Mouse (Mus musculus) layer of hippocampus, postnatal 14 days (tissue): ENCODE measurements around the gene Fblim1. TPM values are rescaled to one million over a fixed set of nuclear protein-coding genes. Genes with fewer than 3 reads are reported as not detected.
A peak's percentile ranks its signal among the peaks of the same experiment; 100 is the strongest.
"Not testable (repeated sequence)": the region's sequence is repeated elsewhere in the genome, so short reads cannot be mapped to it uniquely, and the experiment has no call there.

Experiments
- DNase-seq, 2 experiments: peaks; one replicate each; pipeline ENCODE4 v3.0.0; 2021 to 2022; ENCODE audit warnings: low spot score in 2 of 2, mixed read lengths in 1 of 2
- total RNA-seq, 2 experiments: library from RNA; stranded (reverse); gene quantifications; 2 replicates each; pipeline ENCODE4 v1.2.3; 2021

Fblim1 gene
- total RNA-seq, 2 experiments from 2014 or later = 2.4 TPM

DNA sequence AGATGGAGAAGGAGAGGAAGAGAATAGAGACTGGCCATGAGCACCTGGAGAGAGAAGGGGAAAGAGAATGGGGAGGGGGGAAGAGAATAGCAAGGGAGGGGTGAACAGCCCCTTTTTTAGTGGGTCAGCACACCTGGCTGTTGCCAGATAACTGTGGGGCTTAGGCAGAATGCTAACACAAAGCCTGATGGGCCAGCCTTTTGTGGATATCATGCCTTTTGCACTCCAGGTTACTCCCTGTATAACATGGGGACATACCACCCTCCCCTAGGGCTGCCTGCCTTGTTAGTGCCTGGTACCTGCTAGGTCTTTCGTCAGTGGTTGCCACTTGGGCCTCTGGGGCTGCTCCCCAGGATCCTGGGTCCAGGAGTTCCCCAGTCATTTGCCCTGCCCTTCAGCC is 35.1 kb downstream of the Fblim1 start:
- no peak for DNase-seq

DNA sequence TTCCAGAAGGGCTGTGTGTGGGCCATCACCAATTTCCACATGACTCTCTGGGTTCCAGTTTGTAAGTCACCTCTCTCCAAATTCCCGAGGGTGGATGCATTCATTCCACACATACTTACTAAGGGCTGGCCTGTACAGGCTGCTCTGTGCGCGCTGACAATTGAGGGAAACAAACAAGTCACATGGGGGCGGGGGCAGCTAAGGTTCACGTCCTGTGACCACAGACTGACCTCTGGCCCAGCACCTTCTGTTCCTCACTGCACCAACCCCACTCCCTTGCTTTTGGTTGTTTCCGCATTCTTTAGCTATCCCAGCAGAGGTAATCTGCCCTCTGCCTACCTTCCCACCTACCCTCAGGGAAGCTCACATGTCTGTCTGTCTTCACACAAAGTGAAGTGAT is 35.9 kb downstream of the Fblim1 start:
- no peak for DNase-seq

DNA sequence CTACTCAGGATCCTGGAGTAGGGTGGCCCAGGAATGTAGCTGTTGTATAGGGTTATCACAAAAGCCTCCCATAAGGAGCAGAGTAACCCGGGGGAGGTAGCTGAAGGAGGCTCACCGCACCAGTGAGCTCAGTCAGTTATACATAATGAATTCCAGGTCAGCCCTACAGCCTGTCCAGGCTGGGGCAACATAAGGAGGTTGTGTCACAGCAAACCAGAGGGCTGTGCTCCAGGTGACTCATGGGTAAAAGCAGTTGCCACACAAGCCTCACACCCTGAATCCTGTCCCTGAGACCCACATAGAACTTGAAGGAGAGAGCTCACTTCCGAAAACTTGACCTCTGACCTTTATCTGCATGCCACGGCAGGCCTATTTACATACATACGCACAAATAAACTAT is 36.9 kb downstream of the Fblim1 start:
- no peak for DNase-seq

DNA sequence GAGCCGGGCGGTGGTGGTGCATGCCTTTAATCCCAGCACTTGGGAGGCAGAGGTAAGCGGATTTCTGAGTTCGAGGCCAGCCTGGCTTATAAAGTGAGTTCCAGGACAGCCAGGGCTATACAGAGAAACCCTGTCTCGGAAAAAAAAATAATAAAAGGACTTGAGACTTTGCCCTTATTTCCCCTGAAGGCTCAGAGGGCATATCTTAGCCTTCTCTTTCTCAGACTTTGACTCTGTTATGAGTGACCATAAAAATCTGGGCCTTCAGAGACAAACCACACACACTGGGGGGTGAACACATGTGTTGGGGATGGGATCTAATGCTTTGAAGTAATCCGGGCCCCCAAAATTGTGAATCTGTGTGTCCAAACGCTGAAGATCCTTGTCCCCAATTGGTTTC is 38.7 kb downstream of the Fblim1 start:
- not testable (repeated sequence) for DNase-seq

DNA sequence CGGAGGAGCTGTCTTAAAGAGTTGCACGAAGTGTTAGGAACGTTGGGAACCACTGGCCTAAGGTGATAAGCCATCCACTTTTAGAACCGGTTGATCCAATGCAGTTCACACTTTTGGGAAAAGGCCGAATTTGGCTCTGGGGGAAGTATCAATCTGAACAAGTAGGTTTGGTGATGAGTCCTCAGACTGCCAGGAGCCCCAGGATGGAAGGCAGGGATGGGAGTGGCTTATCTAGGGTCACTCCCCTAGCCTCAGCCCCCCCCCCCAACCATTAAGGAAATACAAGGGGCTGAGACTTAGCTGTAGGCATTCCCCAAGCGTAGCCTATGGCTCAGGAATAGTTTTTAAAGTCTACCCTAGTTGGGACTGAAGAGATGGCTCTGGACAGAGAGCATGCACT is 39.7 kb downstream of the Fblim1 start:
- DNase-seq = no peak

DNA sequence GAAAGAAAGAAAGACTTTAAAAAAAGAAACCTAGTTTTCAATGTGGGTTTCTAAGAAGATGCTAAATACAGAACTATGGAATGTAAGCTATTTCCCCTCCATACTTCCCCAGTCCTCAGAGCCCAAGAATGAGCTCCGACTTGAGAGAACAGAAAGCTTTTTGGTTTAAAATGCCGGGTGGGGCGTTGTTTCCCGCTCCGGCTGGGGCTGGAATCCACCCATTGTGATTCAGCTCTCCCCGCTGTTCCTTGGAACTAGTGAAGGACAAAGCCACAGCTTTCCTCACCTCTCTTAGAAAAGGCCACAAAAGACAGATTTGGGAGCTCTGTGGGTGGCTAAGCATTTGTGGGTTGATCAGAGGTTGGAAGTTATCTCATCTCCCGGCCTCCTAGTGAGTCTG is 40.6 kb downstream of the Fblim1 start:
- DNase-seq = no peak

DNA sequence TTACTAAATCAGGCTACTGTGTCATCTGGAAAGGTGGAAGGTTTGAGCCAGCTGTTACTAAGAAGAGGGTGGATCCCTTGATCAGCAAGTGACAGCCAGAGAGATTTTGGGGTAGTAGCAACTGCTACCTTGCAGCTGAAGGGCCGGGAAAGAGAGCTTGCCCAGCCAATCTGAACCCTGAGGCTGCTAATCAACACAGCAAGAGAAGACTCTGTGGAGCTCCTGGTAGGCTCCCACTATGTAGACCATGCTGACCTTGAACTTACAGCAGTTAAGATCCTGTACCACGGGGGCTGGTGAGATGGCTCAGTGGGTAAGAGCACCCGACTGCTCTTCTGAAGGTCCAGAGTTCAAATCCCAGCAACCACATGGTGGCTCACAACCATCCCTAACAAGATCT is 41.2 kb downstream of the Fblim1 start:
- DNase-seq = no peak

DNA sequence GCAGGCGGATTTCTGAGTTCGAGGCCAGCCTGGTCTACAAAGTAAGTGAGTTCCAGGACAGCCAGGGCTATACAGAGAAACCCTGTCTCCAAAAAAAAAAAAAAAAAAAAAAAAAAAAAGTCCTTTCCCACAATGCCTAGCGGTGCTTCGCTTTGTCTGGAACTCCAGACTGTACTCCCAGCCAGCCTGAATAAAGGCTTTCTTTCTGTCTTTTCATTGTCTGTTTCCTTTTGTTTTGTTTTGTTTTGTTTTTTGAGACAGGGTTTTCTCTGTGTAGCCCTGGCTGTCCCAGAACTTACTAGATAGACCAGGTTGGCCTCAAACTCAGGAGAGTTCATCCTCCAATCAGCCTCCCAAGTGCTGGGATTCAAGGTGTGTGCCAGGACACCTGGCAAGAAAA is 41.7 kb downstream of the Fblim1 start:
- DNase-seq = no peak

DNA sequence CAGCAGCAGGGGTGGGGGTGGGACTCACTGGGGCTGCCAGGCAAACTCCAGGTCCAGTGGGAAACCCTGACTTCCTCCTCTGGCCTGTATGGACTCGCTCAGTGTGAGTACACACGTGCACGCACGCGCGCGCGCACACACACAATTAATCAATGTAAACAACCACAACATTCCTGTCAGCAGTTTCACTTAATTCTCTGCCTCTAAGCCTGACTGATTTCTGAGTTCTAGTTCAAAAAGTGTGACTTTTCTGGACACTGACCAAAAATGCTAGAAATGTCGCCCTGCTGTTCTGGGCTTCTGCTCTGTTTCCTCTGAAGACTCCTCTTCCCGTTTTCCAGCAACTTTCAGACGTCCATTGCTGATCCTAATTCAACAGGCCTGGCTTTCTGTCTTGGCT is 43.6 kb downstream of the Fblim1 start:
- no peak for DNase-seq

DNA sequence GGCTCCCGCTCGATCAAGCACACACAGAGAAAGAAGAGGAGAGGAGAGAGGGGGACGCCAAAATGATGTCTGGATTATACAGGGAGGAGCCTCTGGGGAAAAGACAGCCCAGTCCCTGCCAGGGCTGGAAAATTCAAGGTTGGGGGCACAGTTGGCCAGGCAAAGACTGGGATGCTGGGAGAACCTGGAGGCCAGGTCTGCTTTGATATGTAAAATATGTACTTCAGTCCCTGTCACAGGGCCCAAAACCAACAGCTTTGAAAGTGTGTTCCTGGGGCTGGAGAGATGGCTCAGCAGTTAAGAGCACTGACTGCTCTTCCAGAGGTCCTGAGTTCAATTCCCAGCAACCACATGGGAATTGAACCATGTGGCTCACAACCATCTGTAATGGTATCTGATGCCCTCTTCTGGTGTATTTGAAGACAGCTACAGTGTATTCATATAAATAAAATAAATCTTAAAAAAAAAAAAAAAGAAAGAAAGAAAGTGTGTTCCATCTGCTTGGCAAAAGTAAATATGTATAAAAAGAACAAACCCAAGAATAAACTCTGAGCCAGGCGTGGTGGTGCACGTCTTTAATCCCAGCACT is 44.5 kb downstream of the Fblim1 start:
- not testable (repeated sequence) for DNase-seq

DNA sequence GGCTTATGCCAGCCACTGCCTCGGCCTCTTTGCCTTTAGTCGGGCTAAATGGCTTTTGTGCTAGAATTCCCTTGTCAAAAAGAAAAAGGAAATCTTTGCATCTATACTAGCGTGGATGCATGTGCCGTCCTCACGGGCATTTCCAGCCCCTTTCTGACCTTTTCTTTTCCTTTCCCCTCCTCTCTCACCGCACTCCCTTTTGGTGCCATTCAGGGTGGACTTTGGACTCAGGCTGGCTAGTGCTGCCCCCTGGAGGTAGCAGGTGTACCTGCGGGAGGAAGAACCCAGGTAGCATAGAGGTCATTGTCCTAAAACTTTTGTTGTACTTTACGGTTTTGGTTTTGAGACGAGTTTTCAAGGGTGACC is 46.0 kb downstream of the Fblim1 start:
- peak in 1 of 2 experiments; percentile 74 for DNase-seq

DNA sequence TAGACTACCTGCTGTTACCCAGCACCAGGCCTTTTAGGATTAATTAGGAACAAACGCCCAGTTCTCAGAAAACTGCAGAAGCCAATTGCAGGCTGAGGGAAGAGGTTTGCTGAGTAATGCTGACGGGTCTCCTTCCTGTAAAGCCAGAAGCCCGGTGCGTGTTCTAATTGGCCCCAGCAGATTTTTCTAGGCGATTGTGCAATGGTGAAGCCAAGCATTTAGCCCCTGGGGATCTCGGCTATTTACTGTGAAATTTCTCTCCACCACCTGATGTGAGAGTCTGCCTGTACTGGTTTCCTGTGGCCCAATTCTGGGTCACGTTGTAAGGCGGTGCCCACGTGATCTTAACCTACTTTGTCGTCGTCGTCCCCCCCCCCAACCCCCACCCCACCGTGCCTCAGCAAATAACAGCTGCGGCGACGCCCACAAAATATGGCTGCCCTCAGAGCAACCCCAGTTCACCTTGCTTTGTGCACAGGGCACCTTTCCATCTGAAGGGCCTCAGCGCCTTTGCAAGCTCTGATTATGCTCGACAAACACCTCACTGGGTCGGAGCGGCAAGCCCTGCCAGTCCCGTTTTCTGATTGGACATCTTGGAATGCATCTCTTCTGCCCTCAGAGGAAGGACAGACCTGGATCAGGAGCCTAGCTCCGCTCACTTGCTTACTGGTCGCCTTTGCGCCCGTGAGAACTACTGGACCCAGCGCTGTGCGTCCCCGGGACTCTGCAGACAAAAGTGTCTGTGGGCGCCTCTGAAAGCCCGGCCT is 46.6 kb downstream of the Fblim1 start:
- peak; percentile 63 to 67 for DNase-seq

DNA sequence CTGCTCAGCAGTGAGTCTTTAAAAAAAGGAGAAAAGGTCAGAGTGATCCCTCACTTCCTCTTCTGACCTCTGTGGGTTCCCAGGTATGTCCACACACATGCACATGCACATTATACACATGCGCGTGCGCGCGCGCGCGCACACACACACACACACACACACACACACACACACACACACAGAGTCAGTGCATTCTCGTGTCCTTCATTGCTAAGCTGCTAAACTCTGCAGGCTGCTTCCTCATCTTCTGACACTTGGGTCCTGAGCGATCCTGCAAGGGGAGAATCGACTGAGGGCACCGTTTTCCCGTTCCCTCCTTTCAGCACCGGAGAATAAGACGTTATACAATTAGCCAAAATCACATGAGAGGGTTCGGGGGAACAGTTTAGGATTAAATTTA is 47.2 kb downstream of the Fblim1 start:
- DNase-seq = no peak

DNA sequence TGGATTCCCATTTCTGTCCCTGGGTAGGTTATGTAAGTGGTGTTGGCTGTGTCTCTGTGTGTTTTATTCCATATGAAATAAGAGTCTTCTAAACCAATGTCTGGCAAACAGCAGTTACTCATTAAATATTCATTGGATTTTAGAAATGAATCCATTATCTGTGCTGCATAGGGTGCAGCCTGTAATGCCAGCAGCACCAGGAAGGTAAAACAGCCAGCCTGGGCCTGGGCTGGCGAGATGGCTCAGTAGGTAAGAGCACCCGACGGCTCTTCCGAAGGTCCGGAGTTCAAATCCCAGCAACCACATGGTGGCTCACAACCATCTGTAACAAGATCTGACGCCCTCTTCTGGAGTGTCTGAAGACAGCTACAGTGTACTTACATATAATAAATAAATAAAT is 49.7 kb downstream of the Fblim1 start:
- not testable (repeated sequence) for DNase-seq

DNA sequence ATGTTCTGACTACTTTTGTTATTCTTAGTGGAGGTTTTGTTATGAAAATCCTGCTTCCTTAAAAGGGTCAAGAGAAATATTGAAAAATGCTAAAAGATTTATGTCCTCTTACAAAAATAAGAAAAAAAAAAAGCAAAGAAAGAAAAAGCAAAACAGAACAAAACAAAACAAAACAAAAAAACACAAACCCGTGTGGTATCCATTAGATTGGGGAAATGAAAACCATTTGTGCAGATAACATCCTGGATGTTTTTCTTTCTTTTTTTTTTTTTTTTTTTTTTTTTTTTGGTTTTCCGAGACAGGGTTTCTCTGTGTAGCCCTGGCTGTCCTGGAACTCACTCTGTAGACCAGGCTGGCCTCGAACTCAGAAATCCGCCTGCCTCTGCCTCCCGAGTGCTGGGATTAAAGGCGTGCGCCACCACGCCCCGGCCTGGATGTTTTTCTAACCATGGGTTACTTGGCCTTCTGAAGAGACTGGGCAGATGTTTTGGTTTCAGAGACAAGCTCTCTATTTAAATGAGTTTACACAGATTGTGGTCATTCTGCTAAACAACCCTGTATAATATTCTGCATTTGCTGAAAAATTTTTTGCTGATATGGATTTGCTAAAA is 51.5 kb downstream of the Fblim1 start:
- not testable (repeated sequence) for DNase-seq

DNA sequence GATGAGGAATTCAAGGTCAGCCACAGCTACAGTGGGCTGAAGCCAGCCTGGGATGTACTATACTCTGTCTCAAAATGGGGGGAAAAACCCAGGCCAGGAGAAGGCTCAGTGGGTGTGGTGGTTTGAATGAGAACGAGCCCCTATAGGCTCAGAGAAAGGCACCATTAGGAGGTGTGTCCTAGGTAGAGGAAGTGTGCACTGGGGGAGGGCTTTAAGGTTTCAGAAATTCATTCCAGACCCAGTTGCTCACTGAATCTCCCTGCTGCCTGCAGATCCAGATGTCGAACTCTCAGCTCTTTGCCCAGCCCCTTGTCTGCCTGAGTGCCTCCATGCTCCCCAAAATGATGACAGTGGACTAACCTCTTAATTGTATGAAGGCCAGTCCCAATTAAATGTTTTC is 53.4 kb downstream of the Fblim1 start:
- no peak for DNase-seq

DNA sequence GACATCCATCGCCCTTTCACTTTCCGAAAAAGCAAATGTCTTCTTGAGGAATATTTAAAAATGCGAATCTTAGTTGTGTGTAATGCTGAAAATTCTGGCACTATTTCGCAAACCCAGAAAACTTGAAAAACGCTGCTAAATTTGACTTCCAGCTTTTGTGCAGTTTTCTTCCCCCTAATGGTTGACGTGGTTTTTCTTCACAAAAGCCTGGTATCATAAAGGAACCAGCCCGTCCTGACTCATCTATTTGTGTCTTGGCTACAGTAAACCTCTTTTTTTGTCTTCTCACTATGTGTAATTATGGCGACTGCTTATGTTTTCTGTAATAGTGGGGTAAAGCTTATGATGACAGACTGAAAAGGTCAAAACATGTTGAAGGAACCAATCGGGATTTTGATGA is 58.6 kb downstream of the Fblim1 start:
- no peak for DNase-seq

DNA sequence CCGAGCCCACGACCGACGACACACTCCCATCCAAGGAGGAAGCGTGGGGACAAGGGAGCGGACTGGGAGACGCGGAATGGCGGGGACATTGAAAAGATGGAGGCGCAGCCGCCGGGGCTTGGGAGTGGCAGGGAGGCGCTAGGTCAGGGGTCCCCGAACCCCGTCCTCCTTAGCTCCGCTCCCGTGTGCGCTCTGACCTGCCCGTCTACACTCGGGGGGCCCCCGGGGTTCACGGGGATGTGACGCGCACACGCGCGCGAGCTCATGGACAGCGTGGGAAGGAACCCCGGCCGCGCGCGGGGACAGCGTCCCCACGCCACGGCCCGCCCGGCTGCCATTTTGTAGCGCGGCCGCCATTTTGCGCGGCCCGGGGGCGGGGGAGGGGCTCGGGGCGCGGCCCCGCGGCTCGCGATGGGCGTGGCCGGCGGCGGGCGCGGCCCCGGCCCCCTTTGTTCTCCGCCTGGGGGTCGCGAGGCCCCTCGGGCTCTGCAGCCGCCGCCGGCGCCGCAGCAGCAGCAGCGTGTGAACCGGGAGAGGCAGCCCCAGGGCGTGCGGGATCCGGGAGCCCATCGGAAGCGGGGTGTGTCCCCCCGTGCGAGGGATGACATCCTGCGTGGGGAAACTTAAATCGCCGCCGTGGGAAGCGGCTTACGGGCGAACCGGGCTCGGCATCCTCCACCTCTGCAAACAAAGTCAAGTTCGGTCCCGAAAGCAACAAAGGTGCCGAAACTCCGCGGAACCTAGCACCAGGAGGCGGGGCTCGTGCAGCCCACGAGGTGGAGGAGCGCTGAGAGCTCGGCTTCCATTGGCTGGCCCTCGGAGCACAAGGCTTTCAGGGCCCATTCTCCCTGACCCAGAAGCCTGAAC is 59.3 kb downstream of the Fblim1 start:
- peak; percentile 84 to 90 for DNase-seq

DNA sequence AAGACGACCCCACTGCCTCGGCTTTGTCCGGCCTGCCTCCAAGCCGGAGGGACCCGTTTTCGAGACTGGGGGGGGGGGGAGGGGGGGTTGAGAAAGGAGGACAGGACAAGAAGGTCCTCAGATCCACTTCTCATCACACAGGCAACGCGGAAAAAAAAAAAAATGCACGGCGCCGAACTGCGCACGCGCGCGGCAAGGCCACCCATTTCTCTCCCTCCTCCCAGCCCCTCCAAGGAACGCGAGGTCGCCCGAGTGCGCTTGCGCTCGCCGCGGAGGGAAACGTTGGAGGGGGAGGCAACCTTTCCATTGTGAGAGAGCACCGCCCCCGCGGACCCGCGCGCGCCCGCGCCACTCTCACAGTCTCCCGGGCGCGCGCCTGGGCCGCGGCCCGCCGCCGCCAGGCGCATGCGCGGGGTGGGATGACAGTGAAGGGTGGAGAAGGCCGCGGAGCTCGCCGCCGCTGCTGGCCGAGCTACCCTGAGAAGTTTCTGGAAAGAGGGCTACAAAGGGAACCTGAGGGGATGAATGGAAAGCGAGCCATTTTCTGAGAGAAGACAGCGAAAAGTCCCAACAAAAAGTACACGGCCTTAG is 60.1 kb downstream of the Fblim1 start:
- DNase-seq = peak; percentile 98 to 100

DNA sequence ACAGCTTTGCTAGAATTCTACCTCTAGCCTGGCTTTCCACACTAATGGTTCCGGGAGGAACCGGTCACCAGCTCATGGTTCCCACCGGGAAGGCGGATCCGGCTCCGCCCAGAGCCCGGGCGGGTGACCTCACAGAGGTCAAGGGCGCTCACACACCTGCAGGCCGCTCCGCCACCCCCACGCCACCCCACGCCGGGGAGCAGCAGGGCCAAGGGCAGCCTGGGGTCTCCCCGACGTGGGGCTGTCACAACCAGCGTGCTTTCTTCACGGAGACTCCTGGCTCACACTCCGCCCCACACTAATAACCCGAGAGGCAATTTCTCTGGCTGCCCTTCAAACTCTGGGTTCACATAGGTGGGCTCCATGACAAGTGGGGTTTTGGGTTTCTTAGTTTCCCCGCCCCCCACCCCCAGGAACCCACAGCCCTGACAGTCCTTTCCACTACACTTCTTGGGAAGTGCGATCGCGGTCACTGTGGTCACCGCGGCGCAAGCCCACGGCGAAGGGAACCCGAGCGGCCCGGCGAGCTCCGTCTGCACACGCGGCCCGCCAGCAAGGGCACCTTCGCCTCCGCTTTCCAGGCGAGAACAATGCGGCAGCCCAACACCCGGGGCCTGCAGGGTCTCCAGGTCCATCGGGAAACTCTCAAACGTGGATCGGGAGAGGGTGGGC is 60.7 kb downstream of the Fblim1 start:
- DNase-seq = peak in 1 of 2 experiments; percentile 53

DNA sequence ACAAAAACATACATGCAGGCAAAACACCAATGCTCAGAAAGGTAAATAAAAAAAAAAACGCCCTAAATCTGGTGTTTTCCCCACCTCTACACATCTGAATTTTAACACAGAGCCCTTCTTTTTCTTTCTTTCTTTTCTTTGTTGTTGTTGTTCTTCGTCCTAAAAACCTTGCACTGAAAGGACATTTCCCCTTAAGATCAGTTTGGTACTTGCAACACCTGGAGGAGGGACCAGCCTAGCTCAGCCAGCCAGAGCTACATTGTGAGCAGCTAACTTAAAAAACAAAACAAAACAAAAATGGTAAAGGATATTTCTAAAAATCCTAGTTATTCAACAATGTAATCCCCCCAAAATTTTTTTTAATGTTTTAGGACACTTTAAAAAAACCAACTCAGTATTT is 61.4 kb downstream of the Fblim1 start:
- DNase-seq = no peak
